Mouse (Mus musculus) adrenal gland, postnatal 4 days (tissue): ENCODE measurements around the gene Map7d3. TPM values are rescaled to one million over a fixed set of nuclear protein-coding genes. Genes with fewer than 3 reads are reported as not detected.

Source experiments
- DNase-seq, 2 experiments: peaks; one replicate each; pipeline ENCODE4 v3.0.0; 2021 to 2022; ENCODE audit warnings: low spot score in 2 of 2, mixed read lengths in 2 of 2
- long read RNA-seq, 2 experiments: library from polyadenylated mRNA; stranded (forward); transcript quantifications; one replicate each; pipeline ENCODE4 v2.0.0; 2021
- total RNA-seq, 2 experiments: library from RNA; stranded (reverse); gene quantifications; 2 replicates each; pipeline ENCODE4 v1.2.3; 2021

Gene Map7d3
- total RNA-seq, result 1 to 10 TPM; 3.9 to 5.6 TPM
- long read RNA-seq, experiment 1, result 0 reads
- long read RNA-seq, experiment 2, partial matches to known transcripts, result 0 of 1 reads
- long read RNA-seq, experiment 2, other reads (novel, unspliced or antisense), result 0 of 1 reads

- no peak for DNase-seq
Observed at GRCm38 (mm10) chrX:56821765-56822603, at the start of gene Map7d3. TSS of gene Map7d3 (minus strand) at chrX:56822326.

- DNase-seq, result no peak
Observed at GRCm38 (mm10) chrX:56869863-56870262, 47.7 kb upstream of the Map7d3 start, which contains the start of gene Adgrg4. TSS of gene Adgrg4 (plus strand) at chrX:56870163.

- DNase-seq, result no peak
Observed at GRCm38 (mm10) chrX:56841255-56841654, 19.1 kb upstream of the Map7d3 start.

GRCm38 (mm10) chrX:56839369-56839768 lies 17.2 kb upstream of the Map7d3 start:
- DNase-seq, result no peak

GRCm38 (mm10) chrX:56835842-56836241 lies 13.7 kb upstream of the Map7d3 start:
- no peak for DNase-seq

- no peak for DNase-seq
Observed at GRCm38 (mm10) chrX:56827492-56827891, 5.4 kb upstream of the Map7d3 start.

- peak in 1 of 2 experiments; percentile 24 for DNase-seq
Observed at GRCm38 (mm10) chrX:56791268-56791667, 30.9 kb downstream of the Map7d3 start.

GRCm38 (mm10) chrX:56790591-56790990 lies 31.5 kb downstream of the Map7d3 start:
- DNase-seq, result no peak

- no peak for DNase-seq
Observed at GRCm38 (mm10) chrX:56787486-56787885, 34.6 kb downstream of the Map7d3 start.

GRCm38 (mm10) chrX:56786281-56787061 lies 35.7 kb downstream of the Map7d3 start:
- no peak for DNase-seq

GRCm38 (mm10) chrX:56773329-56773728 lies 48.8 kb downstream of the Map7d3 start:
- no peak for DNase-seq

GRCm38 (mm10) chrX:56771751-56772150 lies 50.4 kb downstream of the Map7d3 start:
- DNase-seq, result no peak

GRCm38 (mm10) chrX:56769838-56770237 lies 52.3 kb downstream of the Map7d3 start:
- no peak for DNase-seq

- DNase-seq, result no peak
Observed at GRCm38 (mm10) chrX:56760257-56760760, 61.8 kb downstream of the Map7d3 start.

GRCm38 (mm10) chrX:56756352-56756751 lies 65.8 kb downstream of the Map7d3 start:
- no peak for DNase-seq

- peak in 1 of 2 experiments; percentile 3 for DNase-seq
Observed at GRCm38 (mm10) chrX:56755646-56756045, 66.5 kb downstream of the Map7d3 start.

GRCm38 (mm10) chrX:56753317-56754289 lies 68.5 kb downstream of the Map7d3 start:
- DNase-seq, result no peak

- no peak for DNase-seq
Observed at GRCm38 (mm10) chrX:56752144-56752543, 70.0 kb downstream of the Map7d3 start.

GRCm38 (mm10) chrX:56751536-56751935 lies 70.6 kb downstream of the Map7d3 start:
- DNase-seq, result no peak
